Mouse (Mus musculus): Measurements from ENCODE around the gene Tbxa2r.

DNA sequence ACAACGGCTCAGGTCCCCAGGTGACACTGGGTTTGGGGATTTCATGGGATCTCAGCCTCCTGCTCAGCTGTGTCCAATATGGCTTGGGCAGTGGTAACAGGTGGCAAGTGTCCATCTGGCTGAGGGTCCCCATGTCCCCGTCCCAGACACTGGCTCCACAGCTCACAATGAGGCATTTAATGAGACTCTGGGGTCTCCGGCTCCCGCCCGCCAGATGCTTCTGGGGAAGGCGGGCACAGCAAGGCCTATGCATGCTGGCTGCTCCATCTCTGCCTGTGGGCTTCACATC, 38.6 kb downstream of the Tbxa2r start:
- TF ChIP-seq CTCF (IDR thresholded peaks at IDR 0.05; ENCODE audit: insufficient read depth, low read length) (no peak), POLR2A (IDR thresholded peaks at IDR 0.05; ENCODE audit: borderline replicate concordance, extremely low read depth, low read depth, low read length) (no peak)

Data from lung, adult 2 months (tissue).